Mouse (Mus musculus): ENCODE results near the gene Tekt3. TPM values are rescaled to one million over a fixed set of nuclear protein-coding genes. Genes with fewer than 3 reads are reported as not detected.

The Tekt3 gene
- polyA plus RNA-seq, 1 experiment, result not detected

DNA sequence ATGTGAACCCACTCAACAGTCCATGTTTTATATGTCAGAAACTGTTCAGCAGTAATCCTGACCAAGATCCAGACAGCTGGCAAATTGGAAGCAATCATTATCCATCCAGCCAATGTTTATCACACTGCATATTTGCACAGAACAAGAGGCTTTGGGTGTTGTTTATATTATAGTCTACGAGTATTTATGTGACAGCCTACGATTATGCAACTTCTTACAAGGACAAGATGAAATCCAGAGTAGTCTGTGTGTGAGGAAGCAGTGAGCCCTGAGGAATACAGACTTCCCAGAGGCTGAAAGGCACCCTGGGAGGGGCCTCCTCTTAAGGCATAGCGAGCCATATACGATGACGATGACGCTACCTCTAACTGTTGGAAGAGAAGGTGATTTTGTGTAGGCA, 36.0 kb upstream of the Tekt3 start:
- H3K4me1 ChIP-seq (ENCODE audit: control insufficient read depth, insufficient read depth, low read length), result peaks cover 14% of the 10 kb centered on the region
- no peak overlapping the region for H3K27ac ChIP-seq (ENCODE audit: insufficient read depth, low read length)
- no peak overlapping the region for H3K4me3 ChIP-seq (replicated peaks; ENCODE audit: insufficient read depth, low read depth, low read length)
- 94% methylated on average over 6 of the region's 6 CpGs for WGBS
- H3K27me3 ChIP-seq (ENCODE audit: control insufficient read depth, insufficient read depth, low read length), result no peaks in the 10 kb centered on the region
- DNase-seq, result no peak
- TF ChIP-seq POLR2A (IDR thresholded peaks at IDR 0.05; ENCODE audit: borderline replicate concordance, insufficient read depth, low read length) (no peak), CTCF (IDR thresholded peaks at IDR 0.05; ENCODE audit: borderline replicate concordance, insufficient read depth, low read depth, low read length) (no peak)

DNA sequence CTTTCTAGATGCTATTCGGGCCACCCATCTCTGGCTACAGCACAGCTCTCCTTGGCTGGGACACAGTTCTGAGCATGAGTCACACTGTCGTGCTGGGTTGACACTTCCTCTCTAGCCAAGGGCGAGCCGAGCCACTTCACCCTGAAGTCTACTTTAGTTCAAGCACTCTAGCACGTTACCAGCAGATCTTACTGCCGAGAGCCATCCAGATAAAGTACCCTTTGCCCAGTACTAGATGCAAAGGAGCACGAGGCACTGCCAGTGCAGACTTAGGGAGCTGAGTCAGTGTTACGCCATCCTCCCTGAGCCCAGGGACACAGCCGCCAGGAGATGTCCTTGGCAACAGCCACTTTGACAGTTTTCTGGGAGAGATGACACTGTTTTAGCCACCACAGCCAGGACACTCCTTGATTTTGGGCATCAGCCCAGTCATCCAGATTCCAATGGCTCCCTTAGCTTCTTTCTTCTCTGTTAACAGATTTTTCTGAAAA, 34.8 kb upstream of the Tekt3 start:
- Histone ChIP-seq H3K4me3 (replicated peaks; ENCODE audit: insufficient read depth, low read depth, low read length) (peak overlapping the region; percentile 6), H3K4me1 (ENCODE audit: control insufficient read depth, insufficient read depth, low read length) (peaks cover 14% of the 10 kb centered on the region), H3K27me3 (ENCODE audit: control insufficient read depth, insufficient read depth, low read length) (no peaks in the 10 kb centered on the region), H3K27ac (ENCODE audit: insufficient read depth, low read length) (peak overlapping the region; percentile 47; the same call in 1 of the 2 replicates)
- WGBS, result 11% methylated on average over 9 of the region's 9 CpGs
- TF ChIP-seq POLR2A (IDR thresholded peaks at IDR 0.05; ENCODE audit: borderline replicate concordance, insufficient read depth, low read length) (peak; percentile 33; the same call in 1 of the 2 replicates), CTCF (IDR thresholded peaks at IDR 0.05; ENCODE audit: borderline replicate concordance, insufficient read depth, low read depth, low read length) (no peak)
- DNase-seq, result peak; percentile 88 to 91

DNA sequence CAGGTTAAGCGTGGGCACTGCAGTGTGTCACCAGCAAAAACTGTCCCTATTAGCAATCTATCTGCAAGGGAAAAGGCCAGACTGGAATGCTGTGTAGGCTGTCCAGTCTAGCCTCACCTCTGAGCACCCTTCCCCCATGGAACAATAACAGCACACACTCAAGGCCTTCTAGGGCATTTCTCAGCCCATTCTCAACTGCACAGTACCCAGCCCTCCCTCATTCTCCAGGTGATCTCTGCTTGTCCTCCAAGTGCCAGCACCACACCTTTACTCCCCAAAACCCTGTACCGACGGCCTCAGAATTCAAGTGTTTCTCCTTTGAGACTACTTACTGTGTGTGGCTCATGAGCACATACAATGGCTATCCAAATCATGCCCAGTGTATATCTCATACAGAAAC, 33.3 kb upstream of the Tekt3 start:
- WGBS, result 95% methylated on average over 3 of the region's 3 CpGs
- TF ChIP-seq CTCF (IDR thresholded peaks at IDR 0.05; ENCODE audit: borderline replicate concordance, insufficient read depth, low read depth, low read length), result no peak
- TF ChIP-seq POLR2A (IDR thresholded peaks at IDR 0.05; ENCODE audit: borderline replicate concordance, insufficient read depth, low read length), result no peak
- peaks cover 14% of the 10 kb centered on the region for H3K4me1 ChIP-seq (ENCODE audit: control insufficient read depth, insufficient read depth, low read length)
- no peak for DNase-seq
- no peak overlapping the region for H3K4me3 ChIP-seq (replicated peaks; ENCODE audit: insufficient read depth, low read depth, low read length)
- H3K27me3 ChIP-seq (ENCODE audit: control insufficient read depth, insufficient read depth, low read length), result no peaks in the 10 kb centered on the region; the same call in 1 of the 2 replicates
- H3K27ac ChIP-seq (ENCODE audit: insufficient read depth, low read length), result no peak overlapping the region

DNA sequence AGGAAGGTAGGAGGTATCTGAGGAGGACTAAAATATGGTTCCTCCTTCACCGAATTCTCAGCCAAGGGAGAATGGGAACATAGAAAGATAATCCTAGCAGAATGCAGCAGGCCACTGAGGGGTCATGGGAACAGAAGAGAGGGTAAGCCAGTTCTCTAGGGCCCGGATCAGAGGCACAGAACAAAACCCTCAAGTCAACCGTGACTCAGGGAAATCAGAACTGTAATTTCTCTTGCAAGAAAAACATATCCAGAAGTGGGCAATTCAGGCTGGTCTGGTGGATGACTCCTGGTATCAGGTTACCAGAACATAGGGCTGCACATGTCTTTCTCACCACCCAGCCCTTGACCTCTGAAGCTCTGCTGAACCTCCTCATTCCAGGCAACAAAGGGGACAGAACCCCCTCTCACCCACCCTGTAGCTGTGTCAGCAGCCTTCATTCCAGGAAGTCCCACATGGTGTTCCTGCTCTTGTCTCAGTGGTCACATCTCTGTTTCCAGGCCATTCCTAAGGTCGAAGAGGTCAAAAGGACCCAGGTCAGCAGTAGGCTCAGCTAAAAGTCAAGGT, 32.2 kb upstream of the Tekt3 start:
- no peaks in the 10 kb centered on the region; the same call in 1 of the 2 replicates for H3K27me3 ChIP-seq (ENCODE audit: control insufficient read depth, insufficient read depth, low read length)
- WGBS, result 91% methylated on average over 4 of the region's 4 CpGs
- peaks cover 14% of the 10 kb centered on the region for H3K4me1 ChIP-seq (ENCODE audit: control insufficient read depth, insufficient read depth, low read length)
- TF ChIP-seq POLR2A (IDR thresholded peaks at IDR 0.05; ENCODE audit: borderline replicate concordance, insufficient read depth, low read length), result no peak
- no peak for TF ChIP-seq CTCF (IDR thresholded peaks at IDR 0.05; ENCODE audit: borderline replicate concordance, insufficient read depth, low read depth, low read length)
- H3K4me3 ChIP-seq (replicated peaks; ENCODE audit: insufficient read depth, low read depth, low read length), result no peak overlapping the region
- no peak overlapping the region for H3K27ac ChIP-seq (ENCODE audit: insufficient read depth, low read length)
- no peak for DNase-seq

DNA sequence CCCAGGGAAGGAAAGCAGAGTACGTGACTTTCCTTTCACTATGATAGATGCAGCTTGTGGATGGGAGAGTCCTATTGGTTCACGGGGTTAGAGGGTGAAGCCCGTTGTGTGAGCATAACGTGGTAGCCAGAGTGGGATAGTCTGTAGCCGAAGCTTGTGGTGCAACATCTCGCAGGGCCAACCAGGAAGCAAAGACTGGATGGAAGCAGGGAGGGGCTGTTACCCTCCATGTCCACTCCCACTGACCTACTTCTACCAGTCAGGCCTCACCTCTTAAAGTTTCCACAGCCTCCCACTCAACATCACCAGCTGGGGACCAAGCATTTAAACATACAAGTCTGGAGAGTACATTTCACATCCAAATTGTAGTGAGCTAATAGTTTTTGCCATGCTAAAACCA, 31.7 kb upstream of the Tekt3 start:
- Histone ChIP-seq H3K4me1 (ENCODE audit: control insufficient read depth, insufficient read depth, low read length) (peaks cover 14% of the 10 kb centered on the region), H3K27ac (ENCODE audit: insufficient read depth, low read length) (no peak overlapping the region), H3K27me3 (ENCODE audit: control insufficient read depth, insufficient read depth, low read length) (no peaks in the 10 kb centered on the region; the same call in 1 of the 2 replicates), H3K4me3 (replicated peaks; ENCODE audit: insufficient read depth, low read depth, low read length) (no peak overlapping the region)
- TF ChIP-seq CTCF (IDR thresholded peaks at IDR 0.05; ENCODE audit: borderline replicate concordance, insufficient read depth, low read depth, low read length) (no peak), POLR2A (IDR thresholded peaks at IDR 0.05; ENCODE audit: borderline replicate concordance, insufficient read depth, low read length) (no peak)
- 96% methylated on average over 6 of the region's 6 CpGs for WGBS
- no peak for DNase-seq

DNA sequence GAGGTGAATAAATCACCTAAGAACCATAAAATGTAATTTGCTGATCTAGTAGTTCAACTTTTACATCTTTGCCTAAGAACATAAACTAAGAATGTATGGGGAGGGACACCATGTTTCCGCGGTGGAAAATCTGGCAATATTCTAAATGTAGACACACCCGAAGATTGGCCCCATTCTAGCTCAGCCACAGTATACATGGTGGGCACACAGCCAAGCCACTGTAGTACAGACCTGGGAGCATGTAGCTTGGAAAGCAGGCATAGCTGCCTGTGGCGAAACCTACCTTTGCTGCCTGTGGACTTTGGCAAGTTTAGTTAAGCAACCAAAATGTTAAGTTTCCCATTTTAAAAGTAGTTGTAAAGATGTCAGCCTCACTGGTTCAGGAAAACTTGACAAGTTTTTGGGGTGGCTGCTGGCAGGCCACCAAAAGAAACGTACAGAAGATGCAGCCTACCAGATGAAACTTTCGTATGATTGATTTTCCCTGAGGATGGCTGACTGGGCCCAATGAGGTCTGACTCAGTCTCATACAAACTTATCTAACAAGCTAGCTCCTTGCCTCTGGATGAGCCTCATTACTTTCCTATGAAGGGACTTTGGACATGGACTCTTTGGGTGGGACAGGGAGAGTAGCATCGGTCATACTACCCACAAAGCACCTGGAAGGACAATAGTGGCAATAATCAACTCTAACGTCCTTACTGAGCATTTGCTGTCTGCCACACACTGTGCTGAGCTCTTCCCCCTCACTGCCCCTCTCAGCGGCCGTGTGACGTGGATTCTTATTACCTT, 25.8 kb upstream of the Tekt3 start:
- Histone ChIP-seq H3K27me3 (ENCODE audit: control insufficient read depth, insufficient read depth, low read length) (no peaks in the 10 kb centered on the region; the same call in 1 of the 2 replicates), H3K4me3 (replicated peaks; ENCODE audit: insufficient read depth, low read depth, low read length) (no peak overlapping the region), H3K27ac (ENCODE audit: insufficient read depth, low read length) (no peak overlapping the region), H3K4me1 (ENCODE audit: control insufficient read depth, insufficient read depth, low read length) (no peaks in the 10 kb centered on the region)
- DNase-seq, result no peak
- no peak for TF ChIP-seq POLR2A (IDR thresholded peaks at IDR 0.05; ENCODE audit: borderline replicate concordance, insufficient read depth, low read length)
- no peak for TF ChIP-seq CTCF (IDR thresholded peaks at IDR 0.05; ENCODE audit: borderline replicate concordance, insufficient read depth, low read depth, low read length)
- 73% methylated on average over 11 of the region's 11 CpGs for WGBS

DNA sequence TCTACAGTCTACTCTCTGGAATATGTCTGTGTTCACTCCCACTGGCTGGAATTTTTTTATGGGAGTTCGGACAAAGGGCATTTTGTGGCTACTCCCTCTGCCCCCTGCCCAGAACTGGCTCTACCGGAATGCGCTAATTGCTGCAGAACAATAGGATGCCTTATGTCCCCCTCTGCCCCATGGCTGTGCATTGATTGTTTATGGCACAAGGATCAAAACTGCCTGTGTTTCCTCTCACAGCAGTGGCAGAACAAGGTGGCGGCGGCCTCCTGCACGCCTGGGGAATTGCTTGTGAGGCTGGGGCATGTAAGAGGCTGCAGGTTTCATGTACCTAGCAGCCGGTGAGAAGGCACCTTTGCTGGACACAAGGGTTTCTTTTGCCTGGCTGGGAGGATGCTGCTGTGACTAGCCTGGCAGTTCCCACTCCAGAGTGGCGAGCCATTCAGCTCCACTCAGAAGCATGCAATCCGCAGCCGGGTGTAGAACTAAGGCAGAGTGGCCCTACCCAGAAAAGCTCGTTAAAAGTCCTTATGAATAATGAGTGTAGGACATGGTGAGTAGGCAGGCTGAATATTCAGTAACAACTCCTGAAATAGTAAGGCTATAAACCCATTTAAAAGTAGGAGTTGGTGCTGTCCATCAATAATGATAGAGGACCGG, 21.3 kb upstream of the Tekt3 start:
- 66% methylated on average over 12 of the region's 12 CpGs for WGBS
- Histone ChIP-seq H3K27me3 (ENCODE audit: control insufficient read depth, insufficient read depth, low read length) (no peaks in the 10 kb centered on the region), H3K4me1 (ENCODE audit: control insufficient read depth, insufficient read depth, low read length) (no peaks in the 10 kb centered on the region), H3K27ac (ENCODE audit: insufficient read depth, low read length) (no peak overlapping the region), H3K4me3 (replicated peaks; ENCODE audit: insufficient read depth, low read depth, low read length) (no peak overlapping the region)
- TF ChIP-seq POLR2A (IDR thresholded peaks at IDR 0.05; ENCODE audit: borderline replicate concordance, insufficient read depth, low read length) (no peak), CTCF (IDR thresholded peaks at IDR 0.05; ENCODE audit: borderline replicate concordance, insufficient read depth, low read depth, low read length) (no peak)
- DNase-seq, result no peak

All from cerebellum, adult 2 months (tissue).